Mouse (Mus musculus): ENCODE data around the gene Cyp4a10.
"Not testable (repeated sequence)": the region's sequence is repeated elsewhere in the genome, so short reads cannot be mapped to it uniquely, and the experiment has no call there.

Gene Cyp4a10

DNA sequence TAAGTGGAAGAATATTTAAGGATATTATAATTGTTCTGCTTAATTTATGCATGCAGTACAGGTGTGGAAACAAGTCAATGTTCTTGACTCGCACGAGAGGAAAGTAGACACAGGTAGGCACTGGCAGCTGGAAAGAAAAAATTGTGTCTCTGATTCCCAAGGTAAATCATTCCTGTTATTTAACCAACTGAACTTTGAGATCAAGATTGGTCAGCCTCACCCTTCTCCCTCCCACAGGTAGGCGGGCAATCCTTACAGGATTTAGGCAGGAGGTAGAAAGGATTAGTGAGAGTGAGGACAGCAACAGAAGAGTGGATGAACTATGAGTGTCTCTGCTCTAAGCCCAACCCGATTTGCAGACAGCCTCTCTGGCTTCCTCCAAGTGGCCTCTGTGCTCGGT is at the start of gene Cyp4a10:
Gene Cyp4a10 (plus strand): TSS at position 265 of the 400 bp plus-strand sequence.
- DNase-seq (ENCODE audit: low spot score): not testable (repeated sequence)

DNA sequence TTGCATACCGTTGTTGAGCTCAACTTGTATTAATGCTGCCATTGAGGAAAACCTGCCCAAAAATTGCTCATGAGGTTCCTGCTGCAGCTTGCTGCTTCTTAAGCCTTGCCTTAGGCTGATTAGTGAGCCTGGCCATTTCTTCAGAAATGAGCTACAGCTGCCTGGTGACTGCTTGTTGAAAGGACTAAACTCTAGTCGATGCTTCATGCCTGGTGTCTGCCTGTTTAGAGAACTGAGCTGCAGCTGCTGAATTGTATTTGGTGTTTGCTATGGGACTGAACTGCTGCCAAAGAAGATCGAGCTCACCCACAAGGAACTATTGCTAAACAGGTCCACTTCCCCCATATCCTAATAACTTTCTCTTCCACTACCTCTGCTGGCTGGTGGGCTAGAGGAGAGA is 44.5 kb upstream of the Cyp4a10 start:
- not testable (repeated sequence) for DNase-seq (ENCODE audit: low spot score)

DNA sequence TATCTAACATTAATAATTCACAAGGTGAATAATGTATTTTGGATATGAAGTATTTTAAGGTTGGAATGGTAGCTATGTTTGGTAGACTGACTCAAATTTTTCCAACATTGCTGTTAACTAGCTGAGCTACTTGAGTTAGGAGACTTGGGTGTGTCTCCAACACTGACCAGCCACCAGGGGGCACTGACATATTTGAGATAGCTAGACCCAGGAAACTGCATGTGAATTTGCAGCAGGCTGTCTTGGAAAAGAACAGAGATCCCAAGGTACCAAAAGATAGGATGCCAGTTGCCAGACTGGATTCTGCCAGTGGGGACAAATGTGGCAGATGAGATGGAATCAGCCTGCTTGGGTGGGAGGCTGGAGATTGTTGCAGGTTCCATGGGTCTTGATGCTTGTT is 42.0 kb upstream of the Cyp4a10 start:
- not testable (repeated sequence) for DNase-seq (ENCODE audit: low spot score)

DNA sequence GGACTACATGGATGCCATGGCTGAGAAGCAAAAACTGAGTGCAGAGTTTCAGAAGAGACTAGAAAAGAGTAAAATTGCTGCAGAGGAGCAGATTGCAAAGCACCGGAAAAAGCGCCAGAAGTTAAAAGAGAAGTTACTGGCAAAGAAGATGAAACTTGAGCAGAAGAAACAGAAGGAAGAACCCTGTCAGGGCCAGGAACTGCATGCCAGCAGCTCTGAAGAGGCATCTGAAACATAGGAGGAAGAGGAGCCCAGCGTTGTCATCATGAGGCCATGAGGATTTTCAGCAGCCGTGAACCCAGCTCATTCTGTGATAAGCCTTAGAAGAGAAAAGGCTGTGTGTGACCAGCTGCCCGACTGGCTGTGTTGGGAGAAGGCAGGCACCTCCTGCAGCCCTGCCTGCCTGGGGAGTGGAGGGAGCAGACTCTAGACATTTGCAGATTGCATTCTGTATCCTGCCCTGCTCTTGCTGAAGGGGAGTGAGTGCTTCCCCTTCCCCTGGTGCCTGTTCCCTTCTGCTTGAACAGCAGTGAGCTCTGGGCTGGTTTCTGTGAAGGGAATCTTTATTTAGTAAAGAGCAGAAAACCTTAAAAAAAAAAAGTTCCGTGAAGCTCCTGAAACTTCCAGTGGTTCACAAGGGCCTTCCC is 36.9 kb upstream of the Cyp4a10 start:
- DNase-seq (ENCODE audit: low spot score): no peak

DNA sequence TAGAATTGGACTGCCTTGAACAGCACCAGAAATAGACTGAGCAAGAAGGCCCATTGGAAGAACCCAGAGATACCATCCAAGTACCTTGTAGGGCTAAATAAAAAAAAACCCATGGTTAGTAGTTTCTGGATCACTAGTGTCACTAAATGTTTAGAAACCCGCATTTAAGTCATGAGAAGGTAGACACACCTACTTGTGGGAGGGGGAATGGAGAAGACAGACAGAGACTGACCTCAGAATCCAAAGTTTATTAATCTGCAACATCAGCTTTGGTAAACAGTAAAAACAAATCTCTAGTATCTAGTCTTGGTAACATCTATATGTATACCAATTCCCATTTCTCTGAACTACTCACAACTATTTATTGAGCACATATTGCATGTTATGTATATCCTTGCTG is 22.1 kb upstream of the Cyp4a10 start, which contains the start of gene Cyp4a14:
Gene Cyp4a14 (minus strand): TSS at position 142 of the 400 bp plus-strand sequence.
- DNase-seq (ENCODE audit: low spot score): no peak

DNA sequence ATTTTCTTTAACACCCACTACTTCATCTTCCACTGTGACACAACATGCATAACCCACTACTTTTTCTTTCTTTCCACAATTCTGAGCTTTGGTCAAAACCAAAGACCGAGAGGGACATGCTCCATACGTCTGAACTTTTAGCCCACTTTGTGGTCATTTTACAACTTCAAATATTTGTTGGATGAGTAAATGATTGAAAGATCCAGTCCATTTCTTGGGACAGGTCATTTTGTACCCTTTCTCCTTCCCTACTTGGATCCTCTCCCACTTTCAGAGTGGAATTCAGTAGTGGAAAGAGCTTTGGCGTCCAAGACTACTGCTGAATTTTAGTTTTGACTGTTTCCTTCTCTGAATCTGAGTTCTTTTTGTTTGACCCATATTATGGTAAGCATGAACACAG is 20.6 kb upstream of the Cyp4a10 start:
- no peak for DNase-seq (ENCODE audit: low spot score)

DNA sequence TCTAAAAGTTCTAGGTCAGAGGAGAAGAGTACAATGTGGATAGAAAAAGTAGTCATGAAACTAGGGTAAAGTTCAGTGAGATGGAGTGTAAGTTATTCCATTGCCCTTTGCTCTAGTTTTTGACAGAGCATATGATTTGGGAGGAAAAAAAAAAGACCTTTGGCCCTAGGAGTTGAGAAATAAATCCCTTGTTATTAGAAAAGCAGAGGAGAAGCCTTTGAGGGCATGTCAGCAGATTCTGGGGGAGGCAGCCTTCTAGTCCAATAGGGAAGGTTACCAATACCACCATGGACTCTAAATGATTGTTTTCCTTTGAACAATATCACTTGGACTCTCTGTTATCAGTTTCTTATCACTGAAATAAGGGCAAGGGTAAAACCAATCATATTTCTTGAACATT is 4.1 kb upstream of the Cyp4a10 start:
- DNase-seq (ENCODE audit: low spot score): not testable (repeated sequence)

DNA sequence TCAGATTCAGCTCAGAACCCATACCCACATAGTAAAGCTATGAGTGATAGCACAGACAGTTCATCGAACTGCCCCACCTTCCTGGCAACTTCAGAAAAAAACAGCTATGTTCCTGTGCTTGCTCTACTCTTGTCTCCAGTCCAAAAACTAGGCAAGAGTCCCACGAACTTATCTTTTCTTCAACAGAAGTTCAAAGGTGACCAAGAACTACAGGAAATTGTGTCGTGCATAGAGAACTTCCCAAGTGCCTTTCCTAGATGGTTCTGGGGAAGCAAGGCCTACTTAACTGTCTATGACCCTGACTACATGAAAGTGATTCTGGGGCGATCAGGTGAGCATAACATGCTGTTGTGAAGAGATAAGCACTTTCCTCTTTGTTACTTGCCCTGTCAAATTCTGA is 1.4 kb downstream of the Cyp4a10 start:
- DNase-seq (ENCODE audit: low spot score): no peak

DNA sequence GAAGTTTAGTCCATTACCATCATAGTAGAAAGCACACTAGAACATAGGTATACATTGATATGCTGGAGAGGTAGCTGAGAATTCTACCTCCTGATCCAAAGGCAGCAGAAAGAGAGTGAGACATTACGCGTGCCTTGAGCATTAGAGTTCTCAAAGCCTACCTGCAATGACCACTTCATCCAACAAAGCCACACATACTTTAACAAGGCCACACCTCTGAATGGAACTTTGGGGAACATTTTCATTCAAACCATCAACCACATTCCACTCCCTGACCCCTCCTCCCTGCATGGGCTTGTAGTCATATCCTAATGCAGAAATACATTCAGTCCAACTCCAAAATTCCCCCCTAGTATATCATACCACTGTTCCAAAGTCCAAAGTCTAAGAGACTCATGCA is 3.7 kb downstream of the Cyp4a10 start:
- DNase-seq (ENCODE audit: low spot score): no peak

DNA sequence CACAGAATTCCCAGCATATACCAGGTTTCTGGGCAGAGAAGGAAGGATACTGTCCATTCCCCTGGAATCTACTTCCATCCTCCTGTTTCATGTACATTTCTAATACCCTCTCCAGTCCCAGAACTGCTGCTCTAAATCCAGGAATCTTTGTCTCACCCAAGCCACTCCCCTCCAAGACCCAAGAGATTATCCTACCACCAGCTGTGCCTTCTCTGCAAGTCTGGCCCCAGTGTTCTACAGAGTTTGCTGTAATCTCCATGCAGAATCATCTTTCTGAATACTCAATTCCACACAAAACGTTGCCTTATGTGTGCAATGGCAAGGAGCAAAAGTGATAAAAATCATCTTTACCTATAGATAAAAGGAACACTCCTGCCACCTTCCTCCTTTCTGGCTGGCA is 27.0 kb downstream of the Cyp4a10 start:
- no peak for DNase-seq (ENCODE audit: low spot score)

DNA sequence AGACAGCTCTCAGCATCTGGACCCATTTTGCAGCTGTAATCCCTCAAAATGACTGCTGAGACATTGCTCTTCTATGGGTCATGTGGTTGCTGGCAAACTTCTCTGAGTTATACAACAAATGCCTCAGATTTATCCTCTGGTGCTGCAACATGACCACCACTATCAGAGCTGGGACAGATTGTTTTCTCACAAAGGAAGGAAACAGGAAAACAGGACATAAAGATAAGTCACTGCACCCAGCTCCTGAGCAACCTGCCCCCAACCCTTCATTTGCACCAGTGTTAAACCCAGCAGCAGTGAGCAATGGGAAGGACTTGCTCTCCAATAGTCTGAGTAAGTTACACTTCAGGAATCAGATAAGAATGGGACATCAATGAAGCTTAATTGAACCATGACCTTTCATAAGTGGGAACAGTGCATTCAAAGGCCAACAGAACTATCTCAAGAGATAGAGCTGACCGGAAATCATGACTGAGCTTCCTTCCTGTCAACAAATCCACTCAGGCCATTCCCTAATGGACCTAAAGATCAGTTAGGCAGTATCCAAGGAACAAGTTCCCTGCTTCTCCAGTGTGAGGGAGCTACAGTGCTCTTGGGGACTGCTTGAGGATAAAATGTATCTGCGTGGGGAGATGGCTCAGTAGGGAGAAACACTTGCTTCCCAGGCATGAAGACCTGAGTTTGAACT is 28.2 kb downstream of the Cyp4a10 start:
- no peak for DNase-seq (ENCODE audit: low spot score)

DNA sequence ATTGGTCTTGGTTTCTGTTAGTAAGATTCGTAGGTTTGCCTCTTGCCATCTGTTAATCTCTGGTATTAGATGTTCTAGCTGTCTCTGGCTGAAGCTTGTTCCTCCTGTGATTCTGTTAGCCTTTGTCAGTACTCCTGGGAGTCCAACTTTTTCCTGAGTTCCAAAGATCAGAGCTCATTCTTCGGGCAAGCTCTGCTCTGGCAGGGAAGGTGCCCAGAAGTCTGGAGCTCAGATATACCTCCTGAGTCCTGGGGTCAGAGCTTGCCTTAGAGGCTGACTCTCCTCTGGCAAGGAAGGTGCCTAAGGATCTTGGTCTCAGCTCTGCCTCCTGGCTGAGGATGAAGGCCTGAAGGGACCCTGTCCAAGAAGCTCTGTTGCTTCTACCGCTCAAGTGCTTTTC is 34.7 kb downstream of the Cyp4a10 start:
- no peak for DNase-seq (ENCODE audit: low spot score)

DNA sequence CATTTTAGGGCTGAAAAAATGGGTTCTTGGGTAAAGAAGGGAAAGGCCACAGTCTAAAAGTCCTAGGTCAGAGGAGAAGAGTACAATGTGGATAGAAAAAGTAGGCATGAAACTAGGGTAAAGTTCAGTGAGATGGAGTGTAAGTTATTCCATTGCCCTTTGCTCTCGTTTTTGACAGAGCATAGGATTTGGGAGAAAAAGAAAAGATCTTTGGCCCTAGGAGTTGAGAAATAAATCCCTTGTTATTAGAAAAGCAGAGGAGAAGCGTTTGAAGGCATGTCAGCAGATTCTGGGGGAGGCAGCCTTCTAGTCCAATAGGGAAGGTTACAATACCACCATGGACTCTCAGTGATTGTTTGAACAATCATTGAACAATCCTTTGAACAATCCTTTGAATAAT is 37.4 kb downstream of the Cyp4a10 start:
- no peak for DNase-seq (ENCODE audit: low spot score)

DNA sequence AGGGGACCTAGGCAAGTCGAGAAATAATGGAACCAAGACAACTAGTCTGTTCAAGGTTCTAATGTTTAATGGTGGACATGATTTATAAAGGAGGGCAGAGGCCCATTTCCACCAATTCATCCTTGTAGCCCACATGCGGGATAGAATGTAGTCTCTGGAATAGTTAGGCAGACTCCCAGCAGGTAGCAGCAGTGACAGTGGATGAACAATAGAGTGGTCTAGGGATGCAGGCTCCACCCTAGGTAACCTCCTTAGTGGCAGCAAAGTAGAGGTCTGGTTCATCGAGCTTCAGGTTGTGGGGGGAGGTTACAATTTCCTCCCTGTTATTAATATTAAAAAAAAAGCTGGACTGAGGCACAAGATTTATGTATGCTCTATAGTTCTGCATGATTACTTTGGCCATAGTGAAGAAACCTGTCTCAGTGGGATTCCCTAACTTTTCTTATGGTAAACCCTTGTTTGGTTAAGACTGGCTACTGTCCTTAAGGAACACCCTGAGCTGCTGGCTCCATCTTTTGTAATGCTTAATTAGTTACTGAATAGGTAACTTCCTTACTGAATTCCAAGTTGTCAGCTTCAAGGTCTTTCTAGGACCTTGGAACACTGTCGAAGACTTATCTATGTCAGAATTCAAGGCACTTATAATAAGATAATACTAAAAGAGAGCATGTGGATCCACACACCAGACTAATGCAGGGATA is 39.9 kb downstream of the Cyp4a10 start:
- no peak for DNase-seq (ENCODE audit: low spot score)

DNA sequence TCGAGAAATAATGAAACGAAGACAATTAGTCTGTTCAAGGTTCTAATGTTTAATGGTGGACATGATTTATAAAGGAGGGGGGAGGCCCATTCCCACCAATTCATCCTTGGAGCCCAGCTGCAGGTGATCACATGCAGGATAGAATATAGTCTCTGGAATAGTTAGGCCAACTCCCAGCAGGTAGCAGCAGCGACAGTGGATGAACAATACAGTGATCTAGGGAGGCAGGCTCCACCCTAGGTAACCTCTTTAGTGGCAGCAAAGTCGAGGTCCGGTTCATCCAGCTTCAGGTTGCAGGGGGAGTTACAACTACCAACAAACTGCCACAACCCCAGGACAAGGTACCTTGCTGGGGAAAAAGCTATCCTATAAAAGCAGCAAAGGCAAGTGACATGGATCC is 43.2 kb downstream of the Cyp4a10 start:
- not testable (repeated sequence) for DNase-seq (ENCODE audit: low spot score)

DNA sequence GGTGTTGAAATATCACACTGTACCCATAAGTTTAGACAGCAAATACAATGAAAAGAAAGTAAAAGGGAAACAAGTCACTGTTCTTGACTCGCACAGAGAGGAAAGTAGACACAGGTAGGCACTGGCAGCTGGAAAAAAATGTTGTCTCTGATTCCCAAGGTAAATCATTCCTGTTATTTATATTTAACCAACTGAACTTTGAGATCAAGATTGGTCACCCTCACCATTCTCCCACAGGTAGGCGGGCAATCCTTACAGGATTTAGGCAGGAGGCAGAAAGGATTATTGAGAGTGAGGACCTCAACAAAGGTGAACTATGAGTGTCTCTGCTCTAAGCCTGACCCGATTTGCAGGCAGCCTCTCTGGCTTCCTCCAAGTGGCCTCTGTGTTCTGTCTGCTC is 45.3 kb downstream of the Cyp4a10 start, which contains the start of gene Cyp4a31:
Gene Cyp4a31 (plus strand): TSS at position 249 of the 400 bp plus-strand sequence.
- DNase-seq (ENCODE audit: low spot score): no peak

DNA sequence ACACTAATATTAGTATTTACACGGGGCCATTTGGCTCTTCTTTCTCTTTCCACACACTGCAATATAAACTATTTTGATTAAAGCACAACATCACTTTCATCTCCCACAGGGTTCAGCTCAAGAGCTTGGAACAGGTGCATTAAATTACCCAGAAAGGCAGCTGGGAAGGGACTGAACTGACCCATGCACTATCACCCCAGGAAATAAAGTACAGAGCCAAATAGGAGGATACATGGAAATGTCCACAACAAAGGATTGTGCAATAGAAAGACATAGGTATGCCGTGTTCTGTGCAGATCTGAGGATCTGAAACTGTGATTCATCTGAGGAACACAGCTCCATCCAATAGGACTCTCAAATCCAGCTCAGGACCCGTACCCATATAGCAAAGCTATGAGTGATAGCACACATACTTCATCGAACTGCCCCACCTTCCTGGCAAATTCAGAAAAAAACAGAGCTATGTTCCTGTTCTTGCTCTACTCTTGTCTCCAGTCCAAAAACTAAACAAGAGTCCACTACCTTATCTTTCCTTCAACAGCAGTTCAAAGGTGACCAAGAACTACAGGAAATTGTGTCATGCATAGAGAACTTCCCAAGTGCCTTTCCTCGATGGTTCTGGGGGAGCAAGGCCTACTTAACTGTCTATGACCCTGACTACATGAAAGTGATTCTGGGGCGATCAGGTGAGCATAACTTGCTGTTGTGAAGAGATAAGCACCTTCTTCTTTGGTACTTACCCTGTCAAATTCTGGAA is 46.6 kb downstream of the Cyp4a10 start:
- DNase-seq (ENCODE audit: low spot score): not testable (repeated sequence)

DNA sequence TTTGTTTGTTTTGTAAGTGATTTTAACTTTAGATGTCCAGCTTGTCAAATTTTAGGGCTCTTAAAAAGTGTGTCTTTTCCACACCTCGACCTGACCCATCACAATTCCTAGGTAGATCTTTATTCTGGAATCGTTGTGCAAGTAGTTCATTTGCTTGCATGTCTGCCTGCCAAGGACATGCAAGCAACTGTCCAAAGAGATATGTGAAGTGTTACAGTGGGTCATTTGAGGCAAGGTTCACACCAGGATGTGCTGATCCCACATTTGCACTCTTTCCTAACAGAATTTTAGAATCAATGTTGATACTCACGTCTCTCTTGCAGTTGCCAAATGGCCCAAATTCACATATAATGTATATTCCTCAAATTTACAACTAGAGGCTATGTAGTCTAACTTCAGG is 57.2 kb downstream of the Cyp4a10 start:
- DNase-seq (ENCODE audit: low spot score): no peak

DNA sequence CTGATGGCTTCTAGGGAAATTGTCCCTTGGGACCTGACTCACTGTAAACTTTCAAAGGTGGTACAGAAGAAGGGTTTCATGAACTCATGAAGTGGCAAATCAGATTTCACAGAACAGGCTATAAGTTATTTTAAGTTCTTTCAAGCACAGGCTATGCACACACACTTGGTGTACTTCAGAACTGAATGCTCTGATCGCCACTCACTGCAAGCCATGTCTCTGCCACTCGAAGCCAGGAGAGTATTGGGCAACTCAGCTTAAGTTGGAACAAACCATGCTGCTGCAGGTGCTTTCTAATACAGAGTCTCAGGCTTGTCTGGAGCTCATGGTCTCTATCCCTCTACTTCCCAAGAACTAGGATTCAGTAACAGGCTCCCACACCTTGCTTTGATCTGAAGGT is 57.7 kb downstream of the Cyp4a10 start:
- DNase-seq (ENCODE audit: low spot score): no peak

DNA sequence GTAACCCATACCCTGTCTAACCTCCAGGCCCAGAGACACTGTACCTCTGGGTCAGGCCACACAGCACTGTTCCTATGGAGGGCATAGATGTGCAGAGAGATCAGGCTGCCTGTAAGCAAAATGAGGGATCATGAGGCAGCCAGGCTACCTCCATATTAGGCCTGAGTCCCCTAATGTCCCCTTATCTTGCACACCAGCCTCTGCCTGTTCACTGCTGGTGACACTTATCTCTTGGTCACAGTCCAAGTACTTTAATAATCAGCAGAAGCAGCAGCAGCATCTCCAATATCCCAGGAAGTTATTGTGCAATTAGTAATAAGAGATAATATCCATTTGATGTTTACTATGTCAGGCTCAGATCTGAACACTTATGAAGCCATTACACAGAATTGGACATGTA is 65.0 kb downstream of the Cyp4a10 start:
- no peak for DNase-seq (ENCODE audit: low spot score)
